Mouse (Mus musculus) heart, adult 2 months (tissue): ENCODE results near the gene Nrg3.

Experiments used
- CTCF ChIP-seq: fragments of 200-600 bp; IDR thresholded peaks from 2 replicates; pipeline ENCODE4 v1.8.1; 2022; ENCODE audit warnings: antibody characterized with exemption, mild to moderate bottlenecking, moderate library complexity
- POLR2A ChIP-seq: fragments of 200-500 bp; IDR thresholded peaks from 2 replicates; pipeline ENCODE4 v1.6.1; 2011; ENCODE audit warnings: mild to moderate bottlenecking, low read depth, low read length, control low read depth; ENCODE audit not compliant: insufficient read depth

DNA sequence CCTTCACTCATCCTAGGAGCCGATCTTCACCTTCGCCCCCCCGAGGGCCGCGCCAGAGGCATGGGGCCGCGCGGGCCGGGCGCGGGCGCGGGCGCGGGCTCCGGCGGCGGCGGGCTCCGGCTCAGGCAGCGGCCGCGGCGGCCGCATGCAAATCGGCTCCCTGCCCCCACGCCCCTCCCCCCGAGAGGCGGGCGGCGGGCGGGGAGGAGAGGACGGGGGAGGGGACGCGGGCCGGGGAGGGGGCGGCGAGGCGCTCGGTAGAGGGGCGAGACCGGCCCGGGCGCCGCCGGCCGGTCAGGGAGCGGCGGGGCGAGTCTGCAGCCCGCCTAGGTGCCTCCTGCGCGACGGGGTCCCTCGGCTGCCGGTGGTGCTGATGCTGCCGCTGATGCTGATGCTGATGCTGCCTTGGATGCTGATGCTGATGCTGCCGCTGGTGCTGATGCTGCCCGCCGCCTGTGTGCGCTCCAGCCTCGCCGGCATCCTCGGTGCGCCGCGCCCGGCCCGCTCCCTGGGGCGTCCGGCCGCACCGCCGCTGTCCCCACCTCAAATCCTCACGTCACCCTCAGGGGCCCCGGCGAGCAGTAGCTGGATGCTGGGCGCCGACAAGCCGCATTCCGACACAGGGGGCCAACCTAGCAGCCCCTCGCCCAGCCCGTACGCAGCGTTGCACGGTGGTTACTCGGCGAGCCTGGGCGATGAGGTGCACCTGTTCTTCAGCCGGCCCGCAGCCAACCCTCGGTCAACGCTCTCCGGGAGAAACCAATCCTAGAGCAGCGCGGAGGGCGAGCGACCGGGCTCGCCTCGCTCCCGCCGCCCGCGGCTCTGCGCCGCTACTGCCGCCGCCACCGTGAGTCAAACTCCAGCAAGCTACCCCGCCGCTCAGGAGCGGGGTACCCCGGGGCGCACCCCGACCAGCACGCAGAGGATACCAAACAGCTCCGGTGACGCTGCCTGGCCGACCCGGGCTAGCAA lies at the start of gene Nrg3:
- TF ChIP-seq CTCF, result no peak
- no peak for TF ChIP-seq POLR2A
